Mouse (Mus musculus) 3134 (cell line): ENCODE results near the gene Obsl1.

Source experiments
- DNase-seq: peaks from one replicate; pipeline ENCODE4 v3.0.0-alpha.2; 2011; ENCODE audit warnings: low spot score; ENCODE audit not compliant: insufficient read length; ENCODE audit errors: extremely low read depth

Gene Obsl1

DNA sequence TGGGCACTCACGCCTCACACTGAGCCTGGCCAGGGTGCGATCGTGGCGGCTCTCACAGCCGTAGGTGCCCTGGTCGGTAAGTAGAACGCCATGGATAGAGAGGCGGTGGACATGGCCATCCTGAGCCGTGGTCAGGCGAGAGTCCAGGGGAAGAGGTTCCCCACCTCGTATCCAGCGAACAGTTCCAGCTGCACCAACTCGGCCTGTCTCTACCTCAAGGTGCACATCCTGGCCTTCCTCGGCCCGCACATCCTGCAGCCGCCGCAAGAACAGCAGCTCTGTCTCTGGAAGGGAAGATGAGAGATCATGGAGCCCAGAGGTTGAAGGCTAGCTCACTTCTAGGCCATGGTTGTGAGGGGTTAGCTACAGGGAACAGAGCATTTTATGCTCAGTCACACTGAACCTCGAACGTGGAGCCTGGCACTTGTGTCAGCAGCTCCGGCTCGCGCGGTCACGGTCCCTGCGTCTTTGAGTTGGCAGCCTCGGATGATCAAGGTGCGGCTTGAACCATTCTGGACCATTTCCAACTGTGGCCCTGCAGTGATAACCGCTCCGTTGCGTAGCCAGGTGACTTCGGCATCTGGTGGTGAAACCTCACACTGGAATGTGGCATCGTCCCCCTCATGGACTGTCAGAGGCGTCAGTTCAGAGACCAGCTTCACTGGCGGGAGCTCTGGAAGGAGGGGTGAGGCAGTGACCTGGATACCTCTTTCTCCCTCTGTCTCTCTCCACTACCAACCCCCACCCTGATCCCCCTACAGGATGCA, 15.3 kb downstream of the Obsl1 start:
- DNase-seq, result no peak

DNA sequence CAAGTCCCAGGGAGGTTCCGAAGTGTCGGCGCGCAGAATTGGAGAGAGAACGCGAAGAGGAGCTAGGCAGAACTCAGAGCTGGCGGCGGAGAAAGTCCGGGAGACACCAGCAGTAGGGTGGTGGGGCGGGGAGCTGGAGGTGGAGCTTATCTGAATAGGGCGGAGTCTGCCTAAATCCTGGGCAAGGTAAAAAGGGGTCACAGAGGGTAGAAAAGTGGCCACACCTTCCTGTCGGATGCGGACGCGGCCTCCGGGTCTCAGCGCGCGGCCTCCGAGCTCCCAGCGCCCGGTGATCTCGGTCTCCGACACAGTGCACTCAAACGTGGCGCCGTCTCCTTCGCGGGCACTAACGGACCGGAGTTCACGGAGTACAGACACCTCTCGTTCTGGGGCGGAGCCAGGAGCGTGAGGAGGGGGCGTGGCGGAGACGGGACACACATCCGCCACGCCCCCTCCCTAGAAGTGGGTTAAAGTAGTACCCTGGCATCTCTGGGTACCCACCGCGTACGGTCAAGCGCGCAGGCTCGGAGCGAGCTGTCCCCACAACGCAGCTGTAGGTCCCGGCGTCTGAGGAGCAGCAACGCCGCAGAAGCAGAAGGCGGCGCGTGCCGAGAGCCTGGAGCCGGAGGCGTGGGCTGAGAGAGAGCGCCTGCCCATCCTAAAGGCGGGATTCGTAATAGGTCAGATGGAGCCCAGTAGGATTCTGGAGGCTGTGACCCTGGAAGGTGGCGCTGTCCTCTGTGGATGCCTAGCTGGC, 18.7 kb downstream of the Obsl1 start:
- DNase-seq, result no peak

DNA sequence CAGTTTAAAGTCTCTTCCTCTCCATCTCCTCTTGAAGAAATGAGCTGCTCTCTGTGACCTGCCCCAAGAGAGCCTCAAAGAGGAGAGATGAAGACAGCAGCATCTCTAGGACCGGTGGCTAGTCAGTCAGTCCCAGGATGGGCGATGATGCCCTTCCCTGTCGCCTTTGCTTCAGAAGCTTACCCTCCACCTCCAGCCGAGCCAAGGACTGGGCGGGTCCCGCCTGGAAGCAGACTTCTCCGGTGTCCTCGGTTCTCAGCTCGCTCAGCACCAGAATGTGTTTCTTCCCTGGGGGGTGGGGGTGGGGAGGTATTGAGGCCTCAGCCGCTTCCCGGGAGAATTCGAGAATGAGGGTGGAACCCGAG, 19.2 kb downstream of the Obsl1 start:
- no peak for DNase-seq

DNA sequence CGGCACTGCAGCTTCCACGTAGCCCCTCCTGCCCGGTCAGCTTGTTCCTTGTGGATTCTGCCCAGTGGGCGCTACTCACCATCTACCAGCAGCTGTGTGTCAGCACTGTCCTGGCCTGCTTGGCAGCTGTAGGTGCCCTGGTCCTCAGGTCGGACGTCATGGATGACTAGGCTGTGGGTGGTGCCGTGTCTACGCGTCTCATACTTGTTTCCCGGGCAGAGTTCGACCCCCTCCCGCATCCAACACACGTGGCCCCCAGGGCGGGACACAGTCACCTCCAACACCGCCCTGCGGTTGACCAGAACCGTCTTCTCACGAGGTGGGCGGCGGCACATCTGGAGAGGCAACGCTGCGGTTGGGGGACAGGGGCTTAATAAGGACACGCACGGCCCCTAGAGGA, 19.7 kb downstream of the Obsl1 start:
- no peak for DNase-seq

DNA sequence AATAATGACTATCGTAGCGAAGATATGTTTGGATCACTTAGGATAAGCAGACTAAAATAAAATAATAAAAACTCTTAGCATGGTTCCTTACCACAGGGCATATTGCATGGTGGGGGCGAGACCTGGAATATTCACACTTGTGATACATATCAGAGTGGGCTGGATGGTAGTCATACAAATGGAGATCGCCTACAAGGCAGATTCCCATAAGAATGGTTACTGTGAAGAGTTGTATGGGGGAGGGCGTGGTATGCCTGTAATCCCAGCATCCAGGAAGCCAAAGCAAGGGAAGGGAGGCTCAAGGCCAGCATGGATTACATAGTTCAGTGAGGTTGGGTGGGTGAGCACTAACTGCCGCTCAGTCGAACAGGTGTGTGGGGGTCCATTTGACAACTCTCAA, 25.5 kb downstream of the Obsl1 start:
- DNase-seq, result no peak

DNA sequence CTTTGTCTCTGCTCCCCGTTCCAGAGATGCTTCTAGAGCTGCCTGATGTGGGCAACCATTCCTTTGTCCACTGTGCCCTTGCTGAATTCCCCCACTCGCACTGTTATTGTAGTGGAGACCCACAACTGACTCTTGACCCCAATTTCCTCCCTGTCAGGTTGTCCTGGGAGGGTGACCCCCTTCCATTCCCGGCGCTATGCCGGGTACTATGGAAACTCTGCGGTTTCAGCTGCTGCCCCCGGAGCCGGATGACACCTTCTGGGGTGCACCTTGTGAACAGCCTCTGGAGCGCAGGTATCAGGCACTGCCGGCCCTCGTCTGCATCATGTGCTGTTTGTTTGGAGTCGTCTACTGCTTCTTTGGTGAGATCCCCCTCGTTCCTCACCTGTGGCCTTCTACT, 26.2 kb downstream of the Obsl1 start:
- DNase-seq, result no peak

DNA sequence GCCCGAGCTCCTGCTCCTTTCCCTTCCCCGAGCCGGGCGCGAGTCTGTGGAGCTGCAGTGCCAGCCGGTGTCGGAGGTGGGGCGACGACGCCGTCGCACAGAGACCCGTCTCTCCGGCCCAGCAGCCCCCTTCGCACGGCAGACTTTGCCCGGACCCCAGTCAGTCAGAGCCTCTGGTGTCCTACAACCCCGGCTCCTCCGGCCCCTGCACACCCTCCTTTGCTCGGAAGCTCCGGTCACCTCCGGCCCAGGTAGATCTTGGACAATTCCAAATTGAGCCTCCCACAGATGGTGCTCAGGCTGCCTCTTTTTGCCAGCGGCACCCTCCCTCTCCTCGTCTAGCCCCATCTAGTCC, 26.6 kb downstream of the Obsl1 start:
- no peak for DNase-seq

DNA sequence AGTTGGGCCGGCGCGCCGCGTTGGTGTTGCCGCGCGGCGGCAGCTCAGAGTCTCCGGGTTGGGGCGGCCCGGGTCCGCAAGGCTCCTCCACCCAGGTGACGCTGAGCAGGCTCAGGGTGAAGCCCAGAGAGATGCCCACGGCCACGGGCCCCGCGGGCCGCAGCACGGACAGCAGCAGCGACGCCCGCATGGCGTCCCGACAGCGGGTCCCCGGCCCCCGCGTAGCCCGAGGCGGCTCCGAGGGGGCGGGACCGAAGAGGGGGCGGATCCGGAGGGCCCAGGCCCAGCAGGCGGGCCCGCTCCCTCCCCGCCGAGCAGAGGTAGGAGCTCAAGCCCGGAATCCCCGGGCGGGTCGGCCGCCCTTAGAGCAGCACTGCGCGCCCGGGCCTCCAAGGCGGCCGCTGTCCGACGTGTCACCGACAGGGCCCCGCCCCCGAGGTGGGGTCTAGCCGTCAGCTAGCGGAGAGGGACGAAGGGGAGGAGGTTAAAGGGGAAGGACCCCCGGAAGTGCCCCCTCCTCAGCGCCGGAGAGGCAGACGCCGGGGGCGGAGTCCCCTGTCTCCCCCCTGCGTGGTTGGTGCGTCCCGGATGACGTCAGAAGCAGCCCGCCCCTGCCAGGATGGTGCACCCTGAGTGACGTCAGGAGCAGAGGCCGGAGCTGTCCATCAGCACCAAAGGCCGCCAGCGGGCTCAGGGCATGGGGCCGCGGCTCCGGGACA, 27.2 kb downstream of the Obsl1 start, which contains the start of the genes Chpf and Tmem198:
Gene Chpf, minus strand, starts transcription at position 392 of the 719 bp plus-strand sequence.
Gene Tmem198, plus strand, starts transcription at position 617 of the 719 bp plus-strand sequence.
- peak; percentile 96 for DNase-seq

DNA sequence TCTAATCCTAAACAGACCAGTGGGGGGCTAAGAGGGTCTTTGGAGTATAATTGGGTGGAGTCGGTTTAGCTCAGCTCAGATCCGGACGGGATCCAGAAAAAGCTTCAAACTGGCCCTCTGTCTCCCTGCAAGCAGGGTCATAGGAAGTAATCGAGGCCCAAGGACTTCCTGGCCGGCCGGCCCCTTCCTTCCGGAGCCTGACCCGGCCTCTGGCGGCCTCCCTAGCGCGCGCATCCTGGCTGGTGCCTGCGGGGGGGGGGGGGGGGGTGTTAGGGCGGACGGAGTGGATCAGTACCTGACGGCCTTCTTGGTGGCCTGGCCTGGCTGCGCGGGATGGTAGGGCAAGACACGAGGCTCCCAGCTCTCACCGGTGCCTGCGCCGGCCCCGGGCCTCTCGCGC, 27.8 kb downstream of the Obsl1 start:
- no peak for DNase-seq

DNA sequence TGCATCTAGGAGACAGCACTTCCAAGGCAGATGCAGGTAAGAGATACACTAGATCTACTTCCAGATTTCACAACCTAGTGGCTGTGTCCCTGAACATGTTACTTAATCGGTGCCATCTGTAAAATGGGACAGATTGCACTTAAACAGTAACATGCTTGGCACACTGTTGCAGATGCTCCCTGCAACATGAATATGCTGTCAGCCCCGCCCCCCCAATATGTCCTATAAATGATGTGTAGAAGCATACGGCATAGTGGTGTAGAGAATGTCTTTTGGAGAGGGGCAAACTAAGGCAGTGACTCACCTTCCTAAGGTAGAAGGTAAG, 28.3 kb downstream of the Obsl1 start:
- DNase-seq, result no peak

DNA sequence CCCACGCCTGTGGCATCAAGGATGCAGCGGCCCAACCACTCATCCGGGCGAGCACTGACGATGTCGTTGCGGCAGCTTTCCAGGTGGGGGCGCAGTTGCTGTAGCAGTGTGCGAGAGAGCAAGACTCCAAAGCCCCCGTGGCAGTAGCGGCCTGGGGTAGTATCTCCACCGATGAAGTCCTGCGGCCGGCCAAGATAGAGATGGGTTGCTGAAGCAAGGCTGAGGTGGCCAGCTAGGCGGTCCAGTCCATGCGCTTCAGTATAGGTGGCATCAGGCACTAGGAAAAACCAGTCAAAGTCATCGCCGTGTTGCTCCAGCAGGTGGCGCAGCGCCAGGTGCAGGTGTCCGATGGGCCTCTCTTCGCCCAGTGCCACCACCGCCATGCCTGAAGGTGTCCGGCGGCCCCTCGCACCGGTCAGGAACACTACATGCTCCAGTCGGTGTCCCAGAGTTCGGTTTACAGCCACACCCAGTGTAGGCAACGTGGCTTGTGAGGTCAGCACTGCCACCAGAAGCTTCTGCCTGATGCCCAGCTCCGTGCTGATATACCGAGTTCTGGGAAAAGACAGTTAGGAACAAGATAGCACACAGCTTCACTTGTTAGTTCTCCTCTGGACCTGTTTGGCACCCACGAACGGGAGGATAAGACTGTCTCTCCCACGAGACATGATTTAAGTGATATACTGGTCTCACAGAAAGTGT, 28.8 kb downstream of the Obsl1 start:
- peak; percentile 75 for DNase-seq

DNA sequence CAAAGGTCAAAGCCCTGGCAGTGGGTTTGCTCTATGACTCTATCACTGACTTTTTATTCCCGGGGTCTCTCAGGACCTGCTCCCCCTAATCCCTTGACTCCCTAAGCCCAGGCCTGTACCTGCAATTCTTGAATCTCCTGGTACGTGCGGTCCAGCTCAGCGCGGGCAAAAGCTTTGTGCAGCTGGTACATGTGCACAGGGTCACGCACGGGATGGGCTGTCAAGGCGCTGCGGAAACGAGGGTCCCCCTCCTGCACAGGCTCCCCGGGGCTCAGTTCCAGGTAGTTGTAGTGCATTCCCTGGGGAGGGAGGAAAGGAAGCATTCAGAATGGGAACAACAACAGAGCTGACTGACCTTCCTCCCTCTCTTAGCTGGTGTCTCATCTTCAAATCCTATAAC, 29.8 kb downstream of the Obsl1 start:
- DNase-seq, result no peak

DNA sequence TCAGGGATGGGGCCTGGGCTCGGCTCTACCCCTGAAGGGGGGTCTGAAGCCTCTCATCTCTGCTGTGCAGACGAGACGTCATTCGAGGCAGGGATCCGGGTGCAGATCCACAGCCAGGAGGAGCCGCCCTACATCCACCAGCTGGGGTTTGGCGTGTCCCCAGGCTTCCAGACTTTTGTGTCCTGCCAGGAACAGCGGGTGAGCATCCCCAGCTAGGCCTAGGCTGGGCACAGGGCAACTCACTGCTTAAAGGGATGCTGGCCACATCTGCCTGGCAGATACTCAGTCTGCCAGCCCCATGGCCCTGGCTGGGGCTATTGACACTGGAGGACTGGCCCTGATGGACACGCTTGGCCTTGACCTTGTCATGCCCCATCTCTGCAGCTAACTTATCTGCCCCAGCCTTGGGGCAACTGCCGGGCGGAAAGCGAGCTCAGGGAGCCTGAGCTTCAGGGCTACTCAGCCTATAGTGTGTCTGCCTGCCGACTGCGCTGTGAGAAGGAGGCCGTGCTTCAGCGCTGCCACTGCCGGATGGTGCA, 36.9 kb downstream of the Obsl1 start:
- DNase-seq, result no peak

DNA sequence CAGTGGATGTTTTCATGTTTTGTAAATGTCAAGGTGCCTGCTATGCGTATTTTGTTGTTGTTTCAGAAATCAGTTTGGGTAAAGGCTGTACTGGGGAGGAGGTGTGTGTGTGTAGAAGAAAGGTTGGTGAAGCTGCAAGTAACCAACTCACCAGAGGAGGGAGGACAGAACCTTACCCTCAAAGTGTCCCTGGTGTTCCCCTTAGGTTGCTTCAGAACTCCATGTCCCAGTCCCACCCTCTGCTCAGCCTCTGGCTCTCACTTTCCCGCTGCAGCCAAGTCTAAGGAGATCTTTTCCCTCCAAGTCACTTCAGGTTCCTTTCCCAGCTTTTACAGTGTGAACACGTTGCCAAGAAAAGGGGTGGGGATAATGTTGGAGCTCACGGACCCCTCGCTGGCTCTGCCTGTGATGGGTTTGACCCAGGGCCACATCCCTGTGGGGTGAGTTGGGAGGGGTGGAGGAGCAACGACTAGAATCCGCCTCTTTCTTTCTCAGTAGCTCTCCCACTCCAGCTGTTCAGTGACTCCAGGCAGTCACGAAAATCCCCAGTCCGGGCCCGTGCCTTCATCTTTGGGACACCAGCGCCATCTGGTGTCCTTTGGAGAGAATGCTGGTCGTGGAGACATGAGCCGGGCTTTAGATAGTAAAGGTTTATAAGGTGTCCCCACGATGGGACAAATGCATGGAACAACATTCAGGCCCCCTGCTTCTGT, 38.9 kb downstream of the Obsl1 start:
- DNase-seq, result peak; percentile 64

DNA sequence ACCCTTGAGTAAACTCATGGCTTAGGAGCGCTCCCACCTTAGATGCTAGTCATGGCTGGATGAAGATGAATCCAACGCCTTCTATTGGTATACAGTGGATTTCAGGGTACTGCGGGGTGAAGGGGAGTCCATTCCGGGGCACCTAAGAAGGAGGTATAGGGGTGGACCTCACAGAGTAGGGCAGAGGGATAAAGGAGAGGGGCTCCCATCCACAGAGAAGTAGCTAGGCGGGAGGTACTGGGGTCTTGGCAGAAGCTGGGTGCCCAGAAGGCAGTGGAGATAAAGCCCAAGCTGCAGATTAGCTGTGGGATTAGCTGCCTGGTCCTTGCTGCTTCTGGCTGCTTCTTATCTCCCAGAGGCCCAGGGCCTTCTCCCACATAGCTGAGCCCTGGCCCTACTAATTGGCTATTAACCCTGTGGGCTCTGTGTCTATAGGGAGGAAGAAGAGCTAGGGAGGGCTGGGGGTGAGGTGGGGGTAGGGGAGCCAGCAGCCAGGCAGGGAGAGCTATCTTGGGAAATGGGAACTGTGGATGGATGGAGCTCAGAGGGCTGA, 42.5 kb downstream of the Obsl1 start:
- DNase-seq, result no peak

DNA sequence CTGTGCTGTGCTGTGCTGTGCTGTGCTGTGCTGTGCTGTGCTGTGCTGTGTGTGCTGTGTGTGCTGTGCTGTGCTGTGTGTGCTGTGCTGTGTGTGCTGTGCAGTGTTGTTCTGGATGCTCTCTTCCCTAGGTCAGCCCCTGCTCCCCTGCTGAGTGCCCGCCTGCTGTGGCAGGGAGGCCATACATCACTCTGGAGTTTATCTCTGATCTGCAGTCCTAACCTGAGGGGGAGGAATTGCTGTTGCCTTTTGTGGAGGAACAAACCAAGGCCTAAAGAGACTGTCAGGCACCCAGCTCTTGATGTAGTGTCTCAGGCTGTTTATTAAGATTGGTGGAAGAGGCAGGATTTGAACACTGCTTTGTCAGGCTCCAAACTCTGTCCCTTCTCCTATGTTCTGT, 43.6 kb downstream of the Obsl1 start:
- DNase-seq, result no peak

DNA sequence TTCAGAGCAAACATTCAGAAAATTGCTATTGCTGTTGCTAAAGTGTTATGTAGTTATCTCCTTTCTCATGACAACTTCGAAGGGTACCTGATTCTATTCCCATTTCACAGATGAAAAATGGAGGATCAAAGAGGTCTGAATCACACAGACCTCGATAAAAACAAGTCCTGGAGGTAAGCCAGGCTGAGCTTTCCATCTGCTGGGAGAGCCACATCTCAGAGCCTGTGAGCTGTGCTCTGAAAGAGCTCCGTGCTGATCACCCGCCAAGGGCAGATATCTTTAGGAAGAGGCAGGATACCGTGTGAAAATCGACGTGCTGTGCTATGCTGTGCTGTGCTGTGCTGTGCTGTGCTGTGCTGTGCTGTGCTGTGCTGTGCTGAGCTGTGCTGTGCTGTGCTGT, 46.0 kb downstream of the Obsl1 start:
- no peak for DNase-seq

DNA sequence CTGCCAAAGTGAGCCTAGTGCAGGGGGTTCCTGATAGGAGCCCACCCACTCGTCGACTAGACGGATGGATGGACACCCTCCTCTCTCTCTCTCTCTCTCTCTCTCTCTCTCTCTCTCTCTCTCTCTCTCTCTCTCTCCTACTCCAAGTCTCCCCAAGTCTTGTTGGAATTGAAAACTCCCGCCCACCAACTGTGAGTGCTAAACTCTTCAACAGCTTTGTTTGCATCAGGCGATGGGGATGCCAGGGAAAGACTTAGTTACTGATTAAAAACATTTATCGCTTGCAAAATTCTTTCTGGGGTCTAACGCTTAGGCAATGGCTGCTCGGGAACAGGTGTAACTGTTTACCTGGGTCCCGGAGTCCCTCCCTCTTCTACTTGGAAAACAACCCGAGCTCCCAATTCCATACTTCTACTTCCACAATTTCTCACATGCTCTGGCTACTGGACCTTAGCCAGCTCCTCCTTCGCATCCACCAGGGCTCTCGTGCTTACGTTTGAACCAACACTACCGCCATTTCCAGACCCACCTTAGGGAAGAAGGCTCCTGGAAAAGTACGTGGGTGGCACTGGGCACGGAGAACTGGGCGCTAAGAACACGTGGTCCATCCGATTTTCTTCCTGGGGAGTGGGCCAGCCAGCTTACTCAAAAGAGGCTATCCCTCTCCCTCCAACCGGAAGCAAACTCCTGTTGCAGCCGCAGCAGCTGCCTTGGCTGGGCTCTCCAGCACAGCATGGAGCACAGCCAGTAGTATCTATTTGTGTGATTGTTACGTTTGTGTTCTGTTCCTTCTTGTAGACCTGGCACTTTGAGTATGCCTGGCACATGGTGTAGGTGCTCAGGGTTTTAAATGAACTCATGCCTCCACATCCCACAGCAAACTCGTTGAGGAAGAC, 47.2 kb downstream of the Obsl1 start:
- no peak for DNase-seq
